Mouse (Mus musculus) thymus, adult 2 months (tissue): Measurements from ENCODE around the gene Ncoa6.

ENCODE experiments used
- CTCF ChIP-seq: fragments of 200-500 bp; IDR thresholded peaks from 2 replicates; pipeline ENCODE4 v1.5.1; 2012; ENCODE audit warnings: mild to moderate bottlenecking, control low read depth, low read length, moderate library complexity, borderline replicate concordance; ENCODE audit not compliant: control insufficient read depth, poor library complexity, insufficient read depth; ENCODE audit errors: extremely low read depth
- POLR2A ChIP-seq: fragments of 200-500 bp; IDR thresholded peaks from 2 replicates; pipeline ENCODE4 v1.6.1; 2012; ENCODE audit warnings: mild to moderate bottlenecking, low read length, control low read depth, moderate library complexity; ENCODE audit not compliant: control insufficient read depth, poor library complexity, insufficient read depth; ENCODE audit errors: extremely low read depth

GRCm38 (mm10) chr2:155512479-155512878, 38.8 kb upstream of the Ncoa6 start:
- no peak for TF ChIP-seq POLR2A
- peak; percentile 23; the same call in 1 of the 2 replicates for TF ChIP-seq CTCF
